Mouse (Mus musculus) myocyte (in vitro differentiated cells): ENCODE results near the gene Cog3. TPM values are rescaled to one million over a fixed set of nuclear protein-coding genes. Genes with fewer than 3 reads are reported as not detected.

Source experiments
- H3K27me3 ChIP-seq: one replicate; pipeline ENCODE4 v1.6.1; 2011; ENCODE audit not compliant: control insufficient read depth, insufficient read depth, insufficient read length
- H3K36me3 ChIP-seq: one replicate; pipeline ENCODE4 v1.6.1; 2011; ENCODE audit not compliant: control insufficient read depth, insufficient read depth
- H3K4me2 ChIP-seq: one replicate; pipeline ENCODE4 v1.6.1; 2011; ENCODE audit warnings: low read depth, control low read depth
- H3K4me3 ChIP-seq: one replicate; pipeline ENCODE4 v1.5.1; 2011; ENCODE audit warnings: mild to moderate bottlenecking, control low read depth, moderate library complexity
- H3K79me2 ChIP-seq: one replicate; pipeline ENCODE4 v1.6.1; 2011; ENCODE audit not compliant: control insufficient read depth, insufficient read depth
- H3ac ChIP-seq: one replicate; pipeline ENCODE4 v1.6.1; 2011; ENCODE audit not compliant: control insufficient read depth, insufficient read length
- CEBPB ChIP-seq: IDR thresholded peaks from 2 replicates; pipeline ENCODE4 v1.6.1; 2011; ENCODE audit warnings: mild to moderate bottlenecking, moderate library complexity; ENCODE audit not compliant: poor library complexity, insufficient read depth, severe bottlenecking
- E2F4 ChIP-seq: IDR thresholded peaks from one replicate; pipeline ENCODE4 v1.6.1; 2011; ENCODE audit warnings: mild to moderate bottlenecking, control low read depth, moderate library complexity; ENCODE audit not compliant: insufficient read depth
- MAX ChIP-seq: IDR thresholded peaks from one replicate; pipeline ENCODE4 v1.6.1; 2011; ENCODE audit warnings: low read depth, mild to moderate bottlenecking, control low read depth
- MYOD1 ChIP-seq, 3 experiments: IDR thresholded peaks; one replicate each; pipeline ENCODE4 v1.6.1; 2011; ENCODE audit warnings: control low read depth in 2 of 3, low read depth in 2 of 3, mild to moderate bottlenecking in 2 of 3, moderate library complexity in 1 of 3; ENCODE audit not compliant: insufficient read length in 2 of 3, control insufficient read depth in 1 of 3
- MYOG ChIP-seq, 3 experiments: IDR thresholded peaks; one replicate each; pipeline ENCODE4 v1.6.1; 2011; ENCODE audit warnings: control low read depth in 2 of 3, low read depth in 2 of 3, mild to moderate bottlenecking in 2 of 3; ENCODE audit not compliant: insufficient read length in 2 of 3, control insufficient read depth in 1 of 3, insufficient read depth in 1 of 3
- POLR2A ChIP-seq: IDR thresholded peaks from one replicate; pipeline ENCODE4 v1.6.1; 2011; ENCODE audit warnings: low read depth, mild to moderate bottlenecking, control low read depth, moderate library complexity; ENCODE audit not compliant: insufficient read length
- POLR2AphosphoS2 ChIP-seq: IDR thresholded peaks from one replicate; pipeline ENCODE4 v1.6.1; 2011; ENCODE audit warnings: low read depth, control low read depth; ENCODE audit not compliant: insufficient read length
- REST ChIP-seq: IDR thresholded peaks from one replicate; pipeline ENCODE4 v1.6.1; 2011; ENCODE audit warnings: mild to moderate bottlenecking, control low read depth, moderate library complexity; ENCODE audit not compliant: insufficient read depth, insufficient read length
- SRF ChIP-seq: IDR thresholded peaks from one replicate; pipeline ENCODE4 v1.6.1; 2011; ENCODE audit warnings: low read depth; ENCODE audit not compliant: control insufficient read depth, insufficient read length
- TCF12 ChIP-seq: IDR thresholded peaks from one replicate; pipeline ENCODE4 v1.6.1; 2011; ENCODE audit warnings: mild to moderate bottlenecking, control low read depth; ENCODE audit not compliant: poor library complexity, insufficient read depth, severe bottlenecking
- TCF3 ChIP-seq: IDR thresholded peaks from one replicate; pipeline ENCODE4 v1.6.1; 2011; ENCODE audit warnings: low read depth, control low read depth; ENCODE audit not compliant: insufficient read length
- USF1 ChIP-seq: IDR thresholded peaks from one replicate; pipeline ENCODE4 v1.6.1; 2011; ENCODE audit warnings: low read depth, mild to moderate bottlenecking, control low read depth, moderate library complexity
- polyA plus RNA-seq: library from polyadenylated mRNA; unstranded; fragments of >200 nt; fragmentation: generic; extraction: Trizol; gene quantifications from one replicate; pipeline ENCODE4 v1.2.1, GENCODE M21; 2012; ENCODE audit warnings: missing spikeins

The Cog3 gene
- polyA plus RNA-seq, 1 experiment: 7.7 TPM

GRCm38 (mm10) chr14:75721977-75722563 lies 32.2 kb downstream of the Cog3 start:
- H3K27me3 ChIP-seq: no peaks in the 10 kb centered on the region
- TF ChIP-seq CEBPB (no peak), SRF (no peak), REST (no peak), E2F4 (no peak), MAX (no peak), USF1 (no peak), TCF3 (no peak), MYOD1 (IDR thresholded peaks at IDR 0.05; ENCODE audit: control insufficient read depth in 1 of 3, insufficient read length in 2 of 3, low read depth in 2 of 3) (no peak)
- peaks cover 45% of the 10 kb centered on the region for H3K36me3 ChIP-seq
- H3ac ChIP-seq: no peak overlapping the region
- H3K4me2 ChIP-seq: no peak overlapping the region
- no peak overlapping the region for H3K4me3 ChIP-seq
- no peaks in the 10 kb centered on the region for H3K79me2 ChIP-seq

GRCm38 (mm10) chr14:75720121-75720520 lies 34.2 kb downstream of the Cog3 start:
- Histone ChIP-seq H3K4me2 (no peak overlapping the region), H3K4me3 (no peak overlapping the region), H3K27me3 (no peaks in the 10 kb centered on the region), H3ac (no peak overlapping the region), H3K36me3 (peaks cover 39% of the 10 kb centered on the region), H3K79me2 (no peaks in the 10 kb centered on the region)
- TF ChIP-seq REST: no peak
- no peak for TF ChIP-seq SRF
- no peak for TF ChIP-seq TCF3

- Histone ChIP-seq H3K79me2 (no peaks in the 10 kb centered on the region), H3ac (no peak overlapping the region), H3K4me3 (no peak overlapping the region), H3K4me2 (no peak overlapping the region), H3K27me3 (no peaks in the 10 kb centered on the region), H3K36me3 (peaks cover 37% of the 10 kb centered on the region)
- TF ChIP-seq E2F4 (no peak), SRF (no peak), MAX (no peak), REST (no peak), USF1 (no peak), TCF12 (no peak), POLR2A (no peak), TCF3 (no peak), MYOG (IDR thresholded peaks at IDR 0.05; ENCODE audit: control insufficient read depth in 1 of 3, insufficient read depth in 1 of 3, insufficient read length in 2 of 3, low read depth in 2 of 3) (no peak), MYOD1 (IDR thresholded peaks at IDR 0.05; ENCODE audit: control insufficient read depth in 1 of 3, insufficient read length in 2 of 3, low read depth in 2 of 3) (no peak), POLR2AphosphoS2 (no peak), CEBPB (no peak)
These were observed 37.9 kb downstream of the Cog3 start for GRCm38 (mm10) chr14:75716410-75716809.

- Histone ChIP-seq H3K79me2 (no peaks in the 10 kb centered on the region), H3K36me3 (peaks cover 33% of the 10 kb centered on the region), H3K4me3 (no peak overlapping the region), H3K27me3 (no peaks in the 10 kb centered on the region), H3ac (no peak overlapping the region), H3K4me2 (no peak overlapping the region)
- TF ChIP-seq POLR2A (no peak), TCF3 (no peak), REST (no peak), E2F4 (no peak), TCF12 (no peak), MYOD1 (IDR thresholded peaks at IDR 0.05; ENCODE audit: control insufficient read depth in 1 of 3, insufficient read length in 2 of 3, low read depth in 2 of 3) (no peak), MYOG (IDR thresholded peaks at IDR 0.05; ENCODE audit: control insufficient read depth in 1 of 3, insufficient read depth in 1 of 3, insufficient read length in 2 of 3, low read depth in 2 of 3) (no peak), POLR2AphosphoS2 (no peak), MAX (no peak), SRF (no peak), CEBPB (no peak), USF1 (no peak)
These were observed 40.7 kb downstream of the Cog3 start for GRCm38 (mm10) chr14:75713661-75714060.

GRCm38 (mm10) chr14:75712687-75713086 lies 41.6 kb downstream of the Cog3 start:
- Histone ChIP-seq H3K36me3 (peaks cover 42% of the 10 kb centered on the region), H3K27me3 (no peaks in the 10 kb centered on the region), H3K4me3 (no peak overlapping the region), H3K79me2 (no peaks in the 10 kb centered on the region), H3ac (no peak overlapping the region), H3K4me2 (no peak overlapping the region)
- TF ChIP-seq MAX (no peak), MYOD1 (IDR thresholded peaks at IDR 0.05; ENCODE audit: control insufficient read depth in 1 of 3, insufficient read length in 2 of 3, low read depth in 2 of 3) (no peak), POLR2AphosphoS2 (no peak), POLR2A (no peak)
